Mouse (Mus musculus): Measurements from ENCODE around the gene Zfp641. TPM values are rescaled to one million over a fixed set of nuclear protein-coding genes. Genes with fewer than 3 reads are reported as not detected.

The Zfp641 gene
- polyA plus RNA-seq (2015; fragmentation: Nextera tagmentation; extraction: Ambion mirVana), result 2.9 and 3.2 TPM in 2 replicates

GRCm38 (mm10) chr15:98295628-98296551 is at the start of gene Zfp641:
TSS of gene Zfp641 (minus strand) at chr15:98296161.

GRCm38 (mm10) chr15:98340887-98341286 is 44.9 kb upstream of the Zfp641 start, which contains the start of gene Olfr284:
TSS of gene Olfr284 (minus strand) at chr15:98340987.

GRCm38 (mm10) chr15:98317177-98317724 is 21.3 kb upstream of the Zfp641 start, which contains the start of gene Olfr285:
TSS of gene Olfr285 (minus strand) at chr15:98317353.

DNA sequence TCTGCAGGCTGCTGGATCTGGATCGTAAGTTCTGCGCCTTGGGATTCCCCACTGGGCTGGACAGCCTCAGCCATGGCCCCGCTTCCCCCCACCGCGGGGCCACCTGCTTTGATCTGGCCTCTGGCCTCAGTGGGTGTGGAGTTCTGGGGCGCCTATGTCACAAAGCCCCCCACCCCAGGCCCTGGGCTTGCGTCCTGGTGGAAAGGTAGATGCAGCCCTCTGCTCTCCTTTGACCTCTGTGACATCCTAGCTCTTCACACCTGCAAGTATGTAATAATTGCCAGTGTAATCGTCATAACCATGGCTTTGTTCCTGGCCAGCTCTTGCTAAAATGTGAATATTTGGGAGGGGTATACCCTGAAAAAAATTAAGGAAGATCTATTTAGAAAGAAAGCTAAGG is 38.8 kb downstream of the Zfp641 start, which contains the start of gene H1fnt:
Gene H1fnt, minus strand, starts transcription at position 101 of the 400 bp plus-strand sequence.

Other genes with a start within 250 kb of the Zfp641 start
- gene Pfkm, start 203.6 kb downstream of the Zfp641 start, polyA plus RNA-seq (2015; fragmentation: Nextera tagmentation; extraction: Ambion mirVana), result 396 and 442 TPM in 2 replicates
- 8.0 and 9.2 TPM in 2 replicates for gene Senp1, start 202.4 kb downstream of the Zfp641 start, polyA plus RNA-seq (2015; fragmentation: Nextera tagmentation; extraction: Ambion mirVana)
- gene Asb8, start 130.5 kb downstream of the Zfp641 start, polyA plus RNA-seq (2015; fragmentation: Nextera tagmentation; extraction: Ambion mirVana), result 189 and 195 TPM in 2 replicates
- gene Ccdc184, start 129.0 kb downstream of the Zfp641 start, polyA plus RNA-seq (2015; fragmentation: Nextera tagmentation; extraction: Ambion mirVana), result 0.09 and 0.19 TPM in 2 replicates
- gene Olfr288, start 100.6 kb downstream of the Zfp641 start, polyA plus RNA-seq (2015; fragmentation: Nextera tagmentation; extraction: Ambion mirVana), result not detected in 2 replicates
- gene Gm44579, start 75.2 kb downstream of the Zfp641 start, polyA plus RNA-seq (2015; fragmentation: Nextera tagmentation; extraction: Ambion mirVana), result not detected in 2 replicates
- gene Olfr287, start 75.1 kb downstream of the Zfp641 start, polyA plus RNA-seq (2015; fragmentation: Nextera tagmentation; extraction: Ambion mirVana), result not detected in 2 replicates
- gene Olfr286, start 61.7 kb downstream of the Zfp641 start, polyA plus RNA-seq (2015; fragmentation: Nextera tagmentation; extraction: Ambion mirVana), result not detected in 2 replicates
- not detected in 2 replicates for gene H1fnt, start 38.9 kb downstream of the Zfp641 start, polyA plus RNA-seq (2015; fragmentation: Nextera tagmentation; extraction: Ambion mirVana)
- not detected in 2 replicates for gene Olfr285, start 21.2 kb upstream of the Zfp641 start, polyA plus RNA-seq (2015; fragmentation: Nextera tagmentation; extraction: Ambion mirVana)
- gene Olfr284, start 44.8 kb upstream of the Zfp641 start, polyA plus RNA-seq (2015; fragmentation: Nextera tagmentation; extraction: Ambion mirVana), result not detected in 2 replicates
- not detected in 2 replicates for gene Olfr283, start 84.8 kb upstream of the Zfp641 start, polyA plus RNA-seq (2015; fragmentation: Nextera tagmentation; extraction: Ambion mirVana)
- not detected in 2 replicates for gene Olfr282, start 135.1 kb upstream of the Zfp641 start, polyA plus RNA-seq (2015; fragmentation: Nextera tagmentation; extraction: Ambion mirVana)
- not detected in 2 replicates for gene Olfr281, start 156.4 kb upstream of the Zfp641 start, polyA plus RNA-seq (2015; fragmentation: Nextera tagmentation; extraction: Ambion mirVana)
- gene OR5BS1P, start 173.7 kb upstream of the Zfp641 start, polyA plus RNA-seq (2015; fragmentation: Nextera tagmentation; extraction: Ambion mirVana), result not detected in 2 replicates
- 0.17 TPM in 1 of 2 replicates, not detected in the other for gene Lalba, start 186.6 kb upstream of the Zfp641 start, polyA plus RNA-seq (2015; fragmentation: Nextera tagmentation; extraction: Ambion mirVana)
- gene Olfr279, start 196.2 kb upstream of the Zfp641 start, polyA plus RNA-seq (2015; fragmentation: Nextera tagmentation; extraction: Ambion mirVana), result not detected in 2 replicates
- 69.9 and 72.5 TPM in 2 replicates for gene Kansl2, start 238.1 kb upstream of the Zfp641 start, polyA plus RNA-seq (2015; fragmentation: Nextera tagmentation; extraction: Ambion mirVana)

All from skeletal muscle tissue, postnatal 0 days (tissue).